Mouse (Mus musculus): ENCODE measurements around the gene Tmem186.

Gene Tmem186

DNA sequence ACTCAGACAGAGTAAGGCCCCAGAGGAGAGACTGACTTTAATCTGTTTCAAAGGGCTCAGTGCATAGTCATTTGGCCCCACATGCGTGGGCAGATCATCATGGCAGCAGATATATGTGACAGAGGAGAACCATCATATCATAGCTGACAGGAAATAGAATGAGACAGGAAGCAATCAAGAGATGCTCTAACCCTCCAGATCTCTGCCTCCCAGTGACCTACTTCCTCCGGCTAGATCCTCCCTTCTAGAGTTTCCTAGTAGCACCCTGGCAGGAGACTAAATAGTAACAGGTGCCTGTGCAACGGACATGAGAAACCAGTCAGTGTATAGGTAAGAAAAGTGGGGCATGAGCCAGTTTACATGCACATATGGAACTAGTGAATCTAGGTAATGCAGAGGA is 27.1 kb downstream of the Tmem186 start:
- DNase-seq = no peak

DNA sequence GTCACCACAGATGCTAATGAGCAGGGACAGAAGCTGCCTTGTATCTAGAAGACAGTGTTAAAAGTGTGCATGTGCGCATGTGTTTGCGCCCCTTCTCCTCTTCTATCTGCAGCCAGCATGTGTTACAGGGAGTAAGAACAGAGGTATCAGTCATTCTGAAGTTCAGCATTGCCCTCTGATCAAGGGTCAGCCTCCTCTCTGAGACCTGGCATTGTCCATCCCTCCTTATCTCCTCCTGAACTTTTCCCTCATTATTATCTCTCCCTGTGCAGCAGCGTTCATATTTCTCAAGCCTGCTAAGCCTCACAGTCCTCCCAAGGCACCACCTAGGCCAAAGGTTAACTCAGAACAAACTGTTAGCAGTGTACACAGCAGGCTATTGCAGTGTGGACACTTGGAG is 33.7 kb downstream of the Tmem186 start:
- DNase-seq = no peak

DNA sequence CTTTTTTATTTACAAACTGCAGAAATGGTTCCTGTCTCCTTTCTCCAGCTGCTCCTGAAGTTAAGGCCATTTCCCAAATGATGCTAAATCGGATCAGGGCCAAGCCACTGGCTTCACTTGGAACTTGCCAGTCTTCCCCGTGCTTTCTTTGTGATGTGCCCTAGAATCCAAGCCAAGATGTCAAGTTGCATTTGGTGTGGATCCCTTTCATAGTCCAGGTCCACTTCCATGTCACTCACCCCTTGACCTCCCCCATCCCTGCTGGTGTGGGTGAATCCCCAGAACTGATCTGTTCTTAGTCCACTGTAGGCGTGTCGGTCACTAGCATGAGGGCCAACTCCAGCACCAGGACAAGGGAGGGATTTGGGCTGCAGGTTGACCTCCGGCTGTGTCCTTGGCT is 40.0 kb downstream of the Tmem186 start:
- DNase-seq = no peak

DNA sequence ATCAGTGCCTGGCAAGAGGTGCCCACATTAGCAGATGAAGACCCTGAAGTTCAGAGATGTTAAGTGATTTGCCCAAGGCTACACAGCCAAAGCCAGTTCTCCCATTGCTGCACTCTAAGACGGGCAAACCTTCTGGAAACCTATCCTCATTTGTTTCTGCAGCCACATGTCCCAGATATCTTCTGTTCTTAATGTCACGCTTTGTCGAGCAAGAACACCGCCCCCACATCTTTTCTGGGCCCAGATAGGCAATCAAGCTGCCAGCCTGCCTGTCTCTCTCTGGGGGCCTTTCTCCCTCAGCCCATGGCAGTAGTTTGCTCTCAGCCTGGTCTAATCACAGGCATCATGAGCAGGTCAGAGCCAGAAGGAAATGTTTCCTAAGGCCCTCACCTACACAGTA is 41.2 kb downstream of the Tmem186 start:
- no peak for DNase-seq

DNA sequence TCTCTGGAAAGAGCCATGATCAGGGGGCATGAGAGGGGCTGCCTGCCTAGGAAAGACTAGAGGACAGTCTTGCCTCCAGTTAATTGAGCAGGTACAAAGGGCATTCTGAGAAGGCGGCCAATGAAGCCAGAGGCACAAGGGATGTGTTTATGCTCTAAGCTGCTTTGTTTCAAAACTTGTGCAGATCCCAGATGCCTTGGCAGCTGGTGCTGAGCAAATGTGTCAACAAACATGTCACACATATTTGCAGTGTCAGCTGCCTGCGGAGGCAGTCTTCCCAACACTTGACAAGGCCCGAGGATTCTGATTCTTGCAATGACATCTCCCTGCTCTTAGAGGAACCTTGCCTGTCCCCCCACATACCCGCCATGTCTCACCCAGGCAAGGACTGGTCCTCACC is 42.1 kb downstream of the Tmem186 start:
- no peak for DNase-seq

DNA sequence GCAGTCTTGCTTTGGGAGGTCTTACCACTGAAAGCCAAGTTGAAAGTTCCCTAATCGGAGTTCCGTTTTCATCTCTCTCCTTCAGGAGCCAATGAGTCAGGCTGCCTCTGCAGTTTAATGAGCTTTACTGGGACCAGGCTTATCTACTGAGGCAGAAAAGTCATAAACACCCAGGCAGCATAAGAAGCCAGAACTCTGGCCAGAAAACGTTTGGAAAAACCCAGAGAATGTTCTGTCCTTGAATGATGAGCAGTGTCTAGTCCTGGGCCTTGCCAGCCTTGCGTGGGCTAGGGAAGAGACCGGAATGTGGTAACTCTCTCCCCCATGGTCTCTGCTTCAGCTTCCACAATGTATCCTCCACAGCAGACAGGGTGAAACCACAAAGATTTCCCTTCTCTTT is 52.5 kb downstream of the Tmem186 start:
- no peak for DNase-seq

DNA sequence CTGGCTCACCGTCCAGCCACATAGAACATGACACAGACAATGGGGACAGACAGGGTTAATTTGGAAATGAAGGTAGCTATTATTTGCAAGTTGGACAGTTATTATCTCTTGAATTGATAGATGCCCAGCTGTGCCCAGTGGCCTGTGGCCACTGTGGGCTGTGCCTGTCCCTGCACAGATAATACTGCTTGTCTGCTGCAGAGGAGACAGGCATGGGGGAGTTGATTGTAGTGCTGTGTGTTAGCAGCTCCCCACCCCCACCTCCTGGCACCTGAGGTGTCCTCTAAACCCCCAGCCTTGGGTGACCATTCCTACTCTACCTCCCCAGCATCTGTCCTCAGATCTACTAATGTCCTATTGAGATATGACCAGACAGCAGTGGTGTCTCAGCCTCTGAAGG is 53.3 kb downstream of the Tmem186 start:
- DNase-seq = no peak

Data from kidney, adult 11 months (tissue).